Mouse (Mus musculus) cerebellum, postnatal 25 days (tissue): ENCODE measurements at regions not wholly inside any gene's neighbourhood (a gene's known extent, or its start where the extent isn't known, plus 50 kb on each side); places are given as distances from the start of the nearest gene placed in this dataset.

Experiments
- DNase-seq, 2 experiments: peaks; one replicate each; pipeline ENCODE4 v3.0.0; 2021; ENCODE audit warnings: mixed read lengths in 2 of 2

DNA sequence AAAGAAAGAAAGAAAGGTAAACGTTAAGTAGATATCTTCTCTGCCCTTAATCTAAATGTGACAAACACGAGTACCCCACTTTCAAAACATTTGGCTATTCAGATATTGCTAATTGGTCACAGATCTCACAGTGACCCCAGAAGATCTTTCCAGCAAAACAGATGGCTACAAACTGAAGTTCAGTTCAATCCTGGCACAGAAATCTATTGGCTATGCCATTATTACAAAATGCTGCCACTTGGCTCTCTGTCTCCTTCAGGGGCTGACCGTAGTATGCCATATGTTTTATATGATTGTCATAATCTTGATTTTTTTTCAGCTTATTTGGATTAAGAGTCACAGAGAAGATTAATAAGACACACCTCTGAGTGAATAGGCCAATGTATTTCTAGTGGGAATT is 873.2 kb downstream of the Slc22a22 start:
- DNase-seq, result no peak

DNA sequence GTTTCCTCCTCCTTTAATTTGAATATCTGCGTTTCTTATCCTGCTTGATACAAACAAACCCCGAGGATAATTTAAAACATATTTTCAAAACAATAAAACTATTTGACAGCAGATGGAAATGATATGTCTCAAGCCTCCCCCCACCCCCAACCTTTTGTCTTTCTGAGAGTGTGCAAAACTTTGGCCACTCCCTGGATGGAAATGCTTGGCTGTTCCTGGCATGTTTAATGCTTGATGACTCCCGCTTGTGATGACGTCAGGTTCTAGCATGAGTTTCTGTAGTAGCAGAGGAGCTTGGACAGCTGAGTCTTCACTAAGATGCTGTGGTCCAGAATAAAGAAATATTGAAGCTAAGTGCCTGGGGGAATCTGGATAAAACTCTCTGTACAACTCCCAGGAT is 884.8 kb downstream of the Slc22a22 start:
- no peak for DNase-seq

DNA sequence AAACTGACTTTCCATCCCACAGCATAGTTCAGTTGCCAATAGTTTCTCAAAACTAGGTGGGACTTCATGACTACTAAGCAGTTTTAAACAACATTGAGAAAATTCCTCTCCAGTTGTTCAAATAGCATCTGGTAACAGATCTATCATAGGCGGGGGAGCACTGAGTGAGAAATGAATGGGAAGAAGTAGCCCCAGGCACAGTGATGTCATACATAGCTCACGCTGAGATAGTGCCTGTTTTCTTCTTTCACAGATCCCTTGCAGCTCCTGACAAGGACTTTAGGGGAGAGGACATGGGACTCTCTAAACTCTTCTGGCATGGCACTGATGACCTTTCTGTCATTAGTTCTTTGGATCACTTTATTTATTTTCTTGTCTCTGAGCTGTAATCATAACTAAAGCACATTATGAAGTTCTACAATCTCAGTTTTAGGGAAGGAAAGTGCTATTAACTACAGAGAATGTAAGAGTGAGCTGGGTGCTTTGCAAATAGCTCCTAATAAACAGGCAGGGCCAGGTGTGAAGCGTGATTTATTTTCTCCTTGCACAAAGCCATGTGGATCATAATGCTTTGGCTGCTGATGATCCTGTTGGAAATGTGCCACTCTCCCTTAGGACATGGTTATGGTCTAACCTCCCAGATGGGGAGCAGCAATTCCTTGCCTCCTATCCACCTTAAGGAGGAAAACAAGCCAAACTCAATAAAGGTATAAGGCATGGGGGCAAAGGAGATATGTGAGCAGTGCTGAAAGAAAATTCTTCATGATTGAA is 896.5 kb downstream of the Slc22a22 start:
- DNase-seq, result no peak

DNA sequence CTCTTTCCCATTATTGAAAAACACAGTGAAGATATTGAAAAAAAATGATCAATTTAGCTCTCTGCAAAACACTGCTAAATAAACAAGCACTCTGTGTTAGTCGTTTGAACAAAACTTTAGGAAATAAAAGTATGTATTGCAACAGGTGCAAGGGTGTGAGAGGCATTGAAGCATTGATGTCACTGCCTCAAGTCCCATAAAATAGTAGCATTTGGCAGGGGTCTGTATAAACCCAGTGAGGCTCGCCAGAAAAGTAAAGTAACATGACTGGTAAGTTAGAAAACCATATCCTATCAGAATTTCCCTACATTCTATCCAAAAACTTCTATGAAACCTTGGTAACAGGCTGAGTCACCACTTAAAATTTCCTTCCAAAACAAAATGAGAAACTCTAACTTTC is 914.2 kb downstream of the Slc22a22 start:
- DNase-seq, result no peak

DNA sequence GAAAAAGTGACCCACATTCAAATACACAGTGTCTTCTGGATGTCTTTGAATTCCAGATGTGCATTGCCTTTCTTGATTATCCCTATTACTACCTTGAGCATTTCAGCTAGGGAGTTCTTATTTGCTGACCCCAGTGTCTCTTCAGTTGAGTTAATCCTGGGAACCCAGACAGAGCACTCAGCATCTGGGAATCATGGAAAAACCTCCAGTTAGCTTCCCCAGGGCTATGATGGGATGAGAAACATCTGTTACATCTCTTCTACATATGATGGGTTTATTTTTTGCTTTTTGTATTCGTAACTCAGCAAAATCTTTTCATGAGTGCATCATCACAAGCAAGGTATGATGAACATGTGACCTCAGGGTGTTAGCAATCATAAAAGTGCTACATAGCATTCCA is 914.6 kb downstream of the Slc22a22 start:
- DNase-seq, result no peak

DNA sequence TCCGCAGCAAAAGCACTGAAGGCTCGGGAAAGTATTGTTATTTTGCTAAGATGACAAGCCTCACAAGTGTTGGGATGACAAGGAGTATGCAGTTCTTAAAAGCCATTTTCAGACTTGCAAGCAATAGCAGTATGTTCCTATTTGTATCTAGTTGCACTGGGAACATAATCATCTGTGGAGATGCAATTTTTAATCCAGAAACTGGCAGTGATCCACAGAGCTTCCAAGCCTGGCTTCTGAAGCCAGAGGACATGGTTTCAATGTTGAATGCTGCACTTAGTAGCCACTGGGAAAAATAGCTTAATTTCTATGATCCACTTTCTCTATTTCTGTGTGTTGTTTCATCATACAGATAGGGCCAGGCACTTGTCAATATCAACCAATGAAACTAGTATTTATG is 915.3 kb downstream of the Slc22a22 start:
- no peak for DNase-seq

DNA sequence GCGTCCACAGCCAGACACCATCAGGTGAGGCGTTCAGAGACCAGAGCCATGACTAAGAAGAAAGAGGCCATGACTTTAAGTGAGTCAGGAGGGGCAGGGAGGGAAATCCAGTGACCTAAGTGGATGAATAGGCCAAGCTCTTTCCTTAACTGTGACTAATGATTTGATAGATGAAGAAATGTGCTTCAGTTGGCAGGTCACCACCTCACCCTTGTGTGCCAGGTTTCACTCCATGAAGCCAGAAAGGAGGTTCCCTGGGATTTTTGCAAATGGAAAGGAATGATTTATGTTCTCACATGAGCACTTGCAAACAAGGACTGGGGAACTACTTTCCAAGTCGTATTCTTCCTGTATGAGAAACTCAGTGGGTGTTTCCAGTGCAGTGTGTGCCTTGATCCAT is 923.0 kb downstream of the Slc22a22 start:
- no peak for DNase-seq

DNA sequence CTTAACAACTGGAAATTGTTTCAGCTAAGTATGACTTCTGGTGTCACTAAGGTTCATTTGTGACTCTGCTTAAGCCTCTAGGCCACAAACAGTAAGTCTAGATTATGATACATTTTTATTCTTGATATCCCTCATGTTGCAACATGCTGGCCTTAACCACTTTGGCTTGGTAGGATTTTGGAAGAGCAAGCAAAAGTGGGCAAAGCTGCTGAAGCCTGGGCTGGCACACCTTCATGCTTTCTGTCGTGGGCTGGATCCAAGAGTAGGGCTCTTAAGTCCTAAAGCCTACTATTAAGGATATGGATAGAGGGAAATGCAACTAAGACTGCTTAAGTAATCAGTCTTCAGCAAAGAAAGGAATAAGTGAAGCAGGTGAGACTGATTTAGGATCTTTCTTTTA is 923.6 kb downstream of the Slc22a22 start:
- no peak for DNase-seq

DNA sequence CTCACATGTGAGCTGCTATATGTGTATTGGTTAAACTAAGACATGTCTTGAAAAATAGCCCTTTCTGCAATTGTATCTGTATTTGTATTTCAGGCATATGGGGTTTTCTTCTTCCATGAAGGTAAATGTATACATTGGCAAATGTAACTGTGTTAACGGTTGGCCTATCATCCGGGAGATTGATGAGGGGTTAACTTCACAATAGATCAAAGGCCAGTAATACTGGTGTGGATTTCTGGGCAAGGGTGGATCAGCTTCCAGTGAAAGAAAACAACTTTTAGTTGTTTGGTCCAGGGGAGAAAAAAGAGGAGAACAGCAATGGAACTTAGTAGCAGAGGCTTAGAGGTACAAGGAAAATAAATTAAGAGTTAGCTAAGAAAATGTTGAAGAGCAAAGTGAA is 945.9 kb downstream of the Slc22a22 start:
- no peak for DNase-seq

DNA sequence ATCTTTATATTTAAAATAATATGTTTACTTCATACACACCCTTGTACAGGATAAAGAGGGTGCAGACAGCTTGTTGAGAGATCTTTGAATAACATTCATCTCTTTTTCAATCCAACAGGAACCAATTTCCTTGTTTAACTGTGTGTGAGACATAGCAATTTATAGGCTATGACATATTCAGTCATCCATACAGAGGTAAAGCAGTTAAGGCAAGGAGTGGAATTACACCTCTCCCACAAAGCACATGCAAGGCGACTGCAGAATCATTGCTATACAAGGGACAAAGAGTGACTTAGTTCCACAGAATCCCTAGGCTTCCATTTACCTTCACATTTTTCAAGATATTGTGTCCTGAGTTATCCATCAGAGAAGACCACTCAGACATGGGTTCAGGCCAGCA is 959.0 kb downstream of the Slc22a22 start:
- no peak for DNase-seq

DNA sequence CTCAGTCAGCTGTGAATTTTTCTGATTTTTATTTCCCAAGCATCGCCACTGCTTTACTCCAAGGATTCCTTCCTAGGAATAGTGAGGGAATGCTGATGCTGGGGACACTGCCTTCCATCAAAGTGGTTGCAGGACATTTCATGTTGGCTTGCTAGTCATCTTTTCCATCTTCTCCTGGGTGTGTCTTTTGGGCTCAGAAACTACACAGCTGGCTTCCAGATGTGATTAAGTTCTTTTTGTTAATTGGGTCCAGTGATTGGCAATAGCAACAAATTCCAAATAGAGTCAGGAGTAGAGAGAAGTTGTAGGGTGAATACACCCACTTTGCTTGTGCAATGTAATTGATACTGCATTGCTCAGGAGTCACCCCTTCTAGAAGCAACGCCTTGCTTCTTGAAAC is 961.3 kb downstream of the Slc22a22 start:
- no peak for DNase-seq

DNA sequence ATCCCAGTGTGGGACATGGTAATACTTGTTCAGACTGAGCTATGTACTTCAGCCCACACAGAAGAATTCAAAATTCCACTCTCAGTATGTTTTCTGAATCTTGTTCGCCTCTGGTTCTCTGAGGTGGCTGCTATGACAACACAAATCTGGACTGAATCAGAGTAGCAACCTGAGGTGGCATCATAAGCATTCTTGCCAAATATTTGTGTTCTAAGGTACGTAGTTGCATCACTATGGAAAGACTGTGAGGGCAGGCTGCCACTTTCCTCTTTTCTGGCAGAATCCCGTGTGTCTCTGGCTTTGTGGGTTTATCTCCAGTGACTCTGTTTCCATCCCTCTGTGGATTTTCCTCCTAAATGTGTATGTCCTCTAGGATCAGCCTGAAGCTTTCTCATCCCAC is 978.7 kb downstream of the Slc22a22 start:
- DNase-seq, result no peak

DNA sequence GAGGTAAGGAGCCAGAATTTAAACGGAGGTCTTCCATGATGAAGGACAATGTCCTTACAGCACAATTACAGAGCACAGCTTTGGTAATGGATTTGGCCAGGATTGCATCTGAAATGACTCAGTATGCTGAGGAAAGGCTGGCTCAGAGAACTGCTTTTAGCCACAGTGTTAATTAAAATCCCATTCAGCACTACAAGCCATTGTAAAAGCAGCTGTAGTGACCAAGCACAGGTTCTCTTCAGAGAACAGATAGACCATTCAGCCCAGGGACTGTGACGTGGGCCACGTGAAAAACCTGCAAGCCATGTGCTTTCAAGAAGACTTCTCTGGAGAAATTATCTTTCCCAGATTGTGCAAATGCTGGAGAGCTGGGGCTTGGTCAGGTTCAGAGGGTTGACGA is 979.7 kb downstream of the Slc22a22 start:
- no peak for DNase-seq

DNA sequence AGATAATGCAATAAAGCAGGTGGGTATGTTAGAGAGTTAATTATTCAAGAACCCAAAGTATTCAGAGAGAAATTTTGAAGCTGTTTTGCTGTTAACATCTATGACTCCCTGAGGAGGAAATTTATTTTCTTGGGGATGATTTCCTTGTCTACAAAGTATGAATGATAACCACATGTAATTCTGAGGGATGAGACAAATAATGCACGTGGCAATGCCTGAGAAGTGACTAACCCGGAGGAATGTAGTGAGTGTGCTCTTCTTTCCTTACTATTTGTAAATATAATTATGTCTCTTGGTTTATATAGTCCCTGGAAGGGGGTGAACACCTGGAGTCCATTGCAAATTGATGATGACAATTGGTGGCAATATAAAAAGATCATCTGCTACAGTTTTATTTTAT is 981.1 kb downstream of the Slc22a22 start:
- no peak for DNase-seq

DNA sequence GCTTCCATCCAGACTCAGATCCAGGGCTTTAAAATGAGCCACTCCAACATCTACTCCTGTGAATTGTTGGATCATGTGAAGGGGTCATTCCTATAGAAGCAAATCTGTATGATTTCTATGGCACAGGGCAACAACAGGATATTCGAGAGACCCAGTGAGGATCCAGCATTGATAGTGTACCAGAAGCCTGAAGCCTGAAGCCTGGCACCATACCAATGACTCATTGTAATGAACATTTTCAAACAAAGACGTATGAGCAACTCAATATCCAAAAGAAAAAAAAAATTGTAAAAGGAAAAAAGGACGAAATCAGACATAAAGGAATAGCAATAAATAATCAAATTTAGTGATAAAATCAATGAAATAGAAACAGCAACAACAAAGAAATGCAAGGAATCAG is 991.5 kb downstream of the Slc22a22 start:
- no peak for DNase-seq

DNA sequence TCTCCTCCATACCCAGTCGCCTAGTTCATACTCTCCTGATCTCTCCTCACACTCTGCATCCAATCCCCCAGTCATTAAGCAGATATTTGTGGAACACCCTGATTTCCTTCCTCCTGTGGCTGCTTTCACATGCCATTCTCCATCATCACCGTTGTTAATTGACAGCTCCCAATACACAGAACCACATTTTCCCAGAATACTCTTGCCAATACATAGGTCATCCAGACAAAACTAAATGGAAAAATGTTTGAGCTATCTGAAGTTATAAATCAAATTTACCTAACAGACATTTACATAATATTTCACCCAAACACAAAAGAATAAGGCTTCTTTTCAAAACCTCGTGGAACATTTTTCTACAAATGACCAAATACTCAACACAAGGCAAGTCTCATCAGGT is 992.7 kb downstream of the Slc22a22 start:
- no peak for DNase-seq

DNA sequence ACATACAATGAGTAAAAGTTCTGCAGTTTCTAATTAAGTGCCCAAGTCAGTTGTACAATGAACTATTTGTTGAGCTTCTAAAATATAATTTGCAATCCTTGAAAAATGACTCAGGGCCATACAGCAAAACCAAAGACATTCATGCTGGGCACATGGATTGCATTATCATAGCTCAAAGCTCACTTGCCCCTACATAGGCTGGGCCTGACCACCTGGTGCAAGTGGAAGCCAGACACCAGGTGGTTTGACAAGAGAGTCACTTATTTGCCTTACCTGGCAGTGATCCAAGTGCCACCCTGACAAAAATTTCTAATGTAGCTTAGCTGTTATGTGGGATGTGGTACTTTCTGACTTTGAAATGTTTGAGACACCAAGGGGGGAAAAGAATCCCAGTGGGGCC is 997.7 kb downstream of the Slc22a22 start:
- DNase-seq, result no peak

DNA sequence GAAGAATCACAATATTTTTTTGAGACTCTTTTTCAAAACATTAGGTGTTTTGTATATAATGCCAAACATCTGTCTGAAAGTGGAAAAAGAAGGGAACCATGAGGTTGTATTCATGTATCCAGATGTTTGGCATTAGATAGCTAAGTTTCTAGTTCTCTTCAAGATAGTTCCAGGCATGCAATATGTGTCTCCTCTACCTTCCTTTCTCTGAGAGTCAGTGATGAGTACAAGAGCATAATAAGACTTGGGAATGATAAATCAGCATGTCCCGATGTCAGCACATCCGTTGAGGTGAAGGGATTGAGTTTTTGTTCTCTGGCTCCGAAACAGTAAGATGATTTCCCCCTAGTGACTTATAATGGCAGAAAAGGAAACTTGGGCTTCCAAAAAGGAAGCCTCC is 998.4 kb downstream of the Slc22a22 start:
- DNase-seq, result no peak

DNA sequence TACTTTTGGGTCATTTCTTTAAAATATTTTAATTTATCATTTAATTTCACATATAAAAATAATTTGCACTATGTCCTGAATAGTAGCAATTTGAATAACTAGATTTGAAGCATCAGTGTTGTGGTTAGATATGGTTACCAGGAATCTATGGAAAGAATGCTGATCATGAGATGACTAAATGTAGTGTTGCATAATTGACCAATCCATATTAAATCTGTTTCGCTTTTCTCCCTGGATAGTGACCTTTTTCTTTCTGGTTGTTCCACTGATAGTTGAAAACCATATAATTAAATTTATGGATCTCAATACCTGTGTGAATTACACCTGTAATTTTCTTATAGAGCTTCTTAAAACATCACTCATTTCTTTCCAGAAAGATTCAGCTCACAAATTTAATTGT is 1003.7 kb downstream of the Slc22a22 start:
- no peak for DNase-seq

DNA sequence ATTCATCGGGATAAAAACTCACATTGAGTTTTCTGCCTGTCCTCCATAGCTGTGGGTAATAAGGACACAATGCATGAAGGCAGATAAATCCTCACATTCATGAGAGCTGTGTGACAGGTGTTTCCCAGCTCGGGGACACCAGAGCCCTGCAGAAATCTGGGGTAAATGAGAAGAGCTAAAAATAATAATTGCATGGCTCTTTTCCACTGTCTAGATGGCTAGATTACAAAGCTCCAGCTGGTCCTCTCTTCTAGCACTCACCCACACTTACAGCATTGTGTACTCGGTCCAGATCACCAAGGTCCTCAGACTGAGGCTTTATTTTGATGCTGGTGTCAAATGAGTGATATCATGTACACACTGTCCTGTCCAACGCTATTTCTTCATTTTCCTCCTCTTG is 1025.5 kb downstream of the Slc22a22 start:
- peak; percentile 8 to 17 for DNase-seq

DNA sequence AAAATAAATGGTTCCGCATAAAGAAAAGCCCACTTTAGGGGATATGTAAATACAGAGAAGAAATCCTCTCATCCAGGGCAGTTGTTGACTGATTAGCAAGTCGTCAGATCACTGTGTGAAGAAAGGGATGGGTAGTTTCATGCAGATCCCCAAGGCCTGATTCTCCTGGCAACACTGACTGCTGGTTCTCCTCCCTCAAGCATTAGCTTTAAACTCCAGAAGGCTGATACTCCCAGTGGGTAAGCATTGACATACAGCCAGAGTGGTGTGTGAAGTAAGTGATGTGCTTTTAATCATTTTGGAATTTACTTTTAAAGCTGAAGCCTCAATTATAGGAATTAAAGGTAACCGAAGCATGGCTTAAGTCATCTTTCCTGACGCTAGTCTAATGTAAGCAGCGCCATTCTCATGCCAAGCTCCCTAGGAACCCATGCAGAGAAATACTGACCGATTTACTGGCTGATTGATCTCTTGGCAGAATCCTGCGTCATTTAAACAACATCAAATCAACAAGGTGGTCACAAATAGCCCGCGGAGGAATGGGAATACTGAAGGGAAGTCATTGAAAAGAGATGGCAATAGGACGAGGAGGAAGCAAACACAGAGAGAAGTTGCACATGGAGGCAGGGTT is 1029.3 kb downstream of the Slc22a22 start:
- DNase-seq, result no peak

DNA sequence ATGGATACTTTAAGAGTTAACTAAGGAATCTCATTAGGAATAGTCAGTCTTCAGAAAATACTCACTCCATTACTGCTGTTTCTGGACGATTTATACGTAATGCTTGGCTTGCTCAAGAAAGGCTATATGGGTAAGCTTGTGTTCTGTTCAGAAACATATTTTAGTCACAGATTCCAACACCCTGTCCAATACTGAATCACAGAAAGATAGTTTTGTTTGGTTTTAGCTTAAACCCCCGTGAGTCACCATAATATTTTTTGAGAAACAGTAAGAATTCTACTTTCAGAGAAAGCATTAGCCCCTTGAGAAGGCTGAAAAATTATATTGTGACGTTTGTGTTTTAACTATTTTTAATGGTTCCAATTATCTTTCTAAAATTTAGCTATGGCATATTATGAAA is 1037.3 kb downstream of the Slc22a22 start:
- DNase-seq, result no peak

DNA sequence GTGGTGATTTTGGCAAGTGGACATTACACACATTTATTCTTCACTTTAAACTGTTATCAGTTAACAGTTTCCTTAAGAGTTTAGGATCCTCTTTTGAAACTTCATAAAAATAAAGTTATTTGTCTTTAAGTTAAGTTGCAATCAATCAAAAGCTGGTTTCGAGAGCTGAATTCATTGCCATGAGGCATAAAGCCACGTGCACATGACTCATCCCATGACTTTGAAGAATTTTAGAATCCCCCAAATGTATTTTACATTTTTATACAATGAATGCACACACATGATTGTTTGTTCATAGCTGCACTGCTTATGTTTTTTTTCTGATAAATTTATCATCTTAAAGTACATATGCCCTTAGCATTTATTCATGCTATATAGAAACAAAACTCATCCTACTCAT is 1039.1 kb downstream of the Slc22a22 start:
- DNase-seq, result no peak

DNA sequence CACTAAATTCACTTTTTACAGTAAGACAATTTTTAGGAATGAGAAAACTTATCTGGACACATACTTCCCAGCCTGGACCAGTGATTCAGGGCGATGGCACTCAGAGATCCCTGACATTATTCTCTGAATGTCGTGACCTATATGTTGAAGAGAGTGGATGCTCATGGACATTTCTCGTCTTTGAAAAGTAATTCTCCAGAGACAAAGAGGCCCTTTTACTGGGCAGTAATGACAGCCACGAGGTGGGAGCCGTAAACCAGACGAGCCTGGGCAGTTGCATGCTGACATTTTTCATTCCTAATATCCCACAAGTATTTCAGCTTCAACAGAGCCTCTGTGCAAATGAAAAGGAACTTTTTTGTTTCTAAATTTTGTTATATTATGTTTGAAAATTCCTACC is 1041.3 kb downstream of the Slc22a22 start:
- no peak for DNase-seq

DNA sequence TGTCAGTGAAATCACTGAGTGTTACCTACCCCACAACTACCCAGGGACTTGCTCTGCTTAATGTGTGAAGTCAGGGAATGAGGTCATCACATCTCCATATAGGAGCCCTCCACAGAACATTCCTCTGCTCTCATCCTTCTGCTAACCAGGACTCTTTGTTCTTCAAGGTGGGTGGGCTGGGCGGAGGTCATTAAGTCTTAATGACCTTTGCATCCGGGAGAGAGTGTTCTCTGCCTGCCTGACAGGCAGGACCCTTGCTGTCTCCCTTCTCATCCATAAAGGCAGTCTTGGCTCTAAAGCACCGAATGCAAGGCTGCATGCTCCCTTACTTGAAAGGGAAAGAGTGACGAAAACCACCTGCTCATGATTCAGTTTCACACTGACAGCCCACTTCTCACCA is 1051.4 kb downstream of the Slc22a22 start:
- DNase-seq, result no peak
